Mouse (Mus musculus) cerebellum, adult 11 months (tissue): ENCODE results near the gene Slc7a7.
A peak's percentile ranks its signal among the peaks of the same experiment; 100 is the strongest.

Experiments used
- DNase-seq: peaks from one replicate; pipeline ENCODE4 v3.0.0; 2022

Slc7a7 gene

DNA sequence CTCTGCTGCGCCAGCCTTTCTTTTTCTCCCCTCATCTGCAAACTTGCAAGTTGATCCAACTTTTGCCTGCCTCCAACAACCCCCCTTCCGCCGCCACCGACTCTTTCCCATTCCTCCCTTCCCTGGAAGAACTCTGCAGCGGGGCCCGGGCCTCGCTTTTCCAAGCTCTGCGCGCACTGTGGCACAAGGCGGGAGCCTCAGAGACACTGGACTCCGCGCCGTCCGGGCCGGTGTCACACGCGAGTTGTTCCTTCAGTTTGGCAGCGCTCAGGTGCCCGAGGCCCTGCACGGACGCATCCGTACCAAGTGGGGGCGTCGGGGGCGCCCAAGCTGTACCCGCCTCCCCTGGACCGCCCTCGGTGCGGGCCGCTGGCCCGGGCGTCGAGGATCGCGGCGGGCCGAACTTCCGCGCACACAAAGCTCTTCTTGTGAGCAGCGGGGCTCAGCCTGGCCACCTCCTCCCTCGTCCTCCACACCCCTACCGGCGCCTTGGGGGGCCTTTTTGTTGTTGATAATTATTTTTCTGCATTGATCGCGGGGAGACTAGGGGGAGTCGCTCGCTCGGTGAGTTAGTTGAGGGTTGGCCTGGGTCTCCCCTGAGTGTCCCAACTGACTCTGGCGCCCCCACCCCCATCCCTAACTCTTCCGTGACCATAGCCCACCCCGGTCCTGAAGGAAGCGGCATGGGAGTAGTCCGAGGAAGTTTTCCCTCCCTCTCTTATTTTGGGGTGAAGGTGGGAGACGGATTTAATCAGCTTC lies 14.7 kb upstream of the Slc7a7 start:
- DNase-seq: no peak

- no peak for DNase-seq
Measured at GRCm38 (mm10) chr14:54431334-54432077, 13.9 kb upstream of the Slc7a7 start, which contains the start of gene Mmp14. Gene Mmp14, plus strand, starts transcription at chr14:54431612.

DNA sequence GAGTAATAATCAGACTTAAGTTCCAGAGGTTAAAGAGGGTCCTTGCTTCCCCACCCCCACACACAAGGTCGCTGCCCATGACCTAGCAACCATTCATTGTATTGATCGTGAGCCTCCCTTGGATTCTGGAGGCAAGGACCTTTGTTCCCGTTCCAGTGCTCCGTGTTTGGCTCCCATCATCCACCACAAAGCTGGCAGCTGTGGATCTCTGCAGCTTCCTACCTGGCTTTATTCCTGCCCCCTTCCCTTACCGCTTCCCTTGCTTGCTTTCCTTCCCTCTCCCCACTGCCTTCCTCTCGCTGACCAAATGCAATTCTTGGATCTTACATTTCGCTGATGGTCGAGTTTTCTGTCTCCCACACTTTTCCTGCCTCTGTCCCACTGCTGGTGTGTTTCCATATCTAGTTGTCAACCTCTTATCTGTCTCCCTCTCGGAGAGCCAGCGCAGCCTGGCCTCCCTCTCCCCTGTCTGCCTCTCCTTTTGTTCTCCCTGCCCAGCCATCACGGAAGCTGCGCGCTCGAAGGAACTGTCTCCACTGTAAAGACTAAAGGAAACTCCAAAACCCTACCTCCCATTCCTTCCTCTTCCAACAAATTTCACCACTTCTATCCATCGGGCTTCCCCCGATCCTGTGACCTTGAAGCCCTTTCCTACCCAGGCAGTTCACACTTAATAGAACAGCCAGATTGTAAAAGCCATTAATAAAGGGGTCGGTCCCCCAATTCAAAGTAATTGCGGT lies 13.0 kb upstream of the Slc7a7 start:
- DNase-seq: no peak

DNA sequence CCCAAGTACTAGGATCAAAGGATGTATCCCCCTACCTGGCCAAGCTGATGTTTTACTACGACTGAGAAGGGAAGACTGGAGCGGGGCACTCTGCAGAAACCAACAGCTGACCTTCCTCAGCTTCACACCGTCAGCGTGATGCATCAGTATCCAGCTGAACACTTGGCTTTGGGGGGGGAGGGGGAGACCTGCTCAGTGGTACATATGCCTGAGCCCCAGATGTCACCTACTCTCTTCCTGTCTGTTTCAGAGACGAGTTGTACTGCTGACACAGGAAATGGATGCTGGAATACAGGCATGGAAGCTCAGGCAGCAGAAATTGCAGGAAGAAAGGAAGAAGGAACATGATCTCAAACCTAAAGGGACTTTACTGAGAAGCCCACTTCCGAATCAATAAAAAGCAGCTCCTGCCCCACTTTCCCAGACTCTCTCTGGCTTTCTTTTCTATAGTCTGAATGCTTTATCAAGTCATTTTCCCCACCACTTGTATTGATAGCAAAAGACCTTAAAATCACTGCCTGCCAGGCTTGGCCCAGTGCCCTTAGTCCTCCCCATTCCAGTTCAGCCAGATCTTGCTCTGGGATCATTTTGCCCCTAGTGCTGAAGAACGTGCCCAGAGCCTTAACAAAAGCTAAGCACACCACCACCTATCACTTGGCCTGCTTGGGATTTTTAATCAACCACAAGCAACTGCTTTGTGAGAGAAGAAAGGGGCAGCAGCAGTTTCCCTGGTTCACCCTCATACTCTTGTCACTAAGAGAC lies 11.9 kb upstream of the Slc7a7 start:
- DNase-seq: no peak

- DNase-seq: no peak
Measured at GRCm38 (mm10) chr14:54428421-54428820, 10.8 kb upstream of the Slc7a7 start.

DNA sequence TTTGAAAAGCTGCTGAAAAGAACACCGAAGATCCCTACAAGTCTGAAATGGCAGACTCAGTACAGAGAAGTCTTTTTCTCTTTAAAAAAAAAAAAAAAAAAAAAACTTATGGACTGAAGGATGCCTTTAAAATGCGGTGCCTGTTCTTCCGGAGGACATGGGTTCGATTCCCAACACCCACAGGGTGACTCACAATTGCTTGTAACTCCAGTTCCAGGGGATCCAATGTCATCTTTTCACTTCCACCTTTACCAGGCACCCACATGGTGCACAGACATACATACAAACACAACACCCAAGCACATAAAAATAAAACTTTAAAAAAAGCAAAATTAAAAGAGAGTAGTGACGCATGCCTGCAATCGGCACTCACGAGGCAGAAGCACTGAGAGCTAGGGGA lies 10.1 kb upstream of the Slc7a7 start:
- no peak for DNase-seq

GRCm38 (mm10) chr14:54426689-54427398 lies 9.3 kb upstream of the Slc7a7 start, which contains the start of gene Mrpl52:
Gene Mrpl52, plus strand, starts transcription at chr14:54426909.
- peak; percentile 83 for DNase-seq

- no peak for DNase-seq
Measured at GRCm38 (mm10) chr14:54426003-54426688, 8.6 kb upstream of the Slc7a7 start.

DNA sequence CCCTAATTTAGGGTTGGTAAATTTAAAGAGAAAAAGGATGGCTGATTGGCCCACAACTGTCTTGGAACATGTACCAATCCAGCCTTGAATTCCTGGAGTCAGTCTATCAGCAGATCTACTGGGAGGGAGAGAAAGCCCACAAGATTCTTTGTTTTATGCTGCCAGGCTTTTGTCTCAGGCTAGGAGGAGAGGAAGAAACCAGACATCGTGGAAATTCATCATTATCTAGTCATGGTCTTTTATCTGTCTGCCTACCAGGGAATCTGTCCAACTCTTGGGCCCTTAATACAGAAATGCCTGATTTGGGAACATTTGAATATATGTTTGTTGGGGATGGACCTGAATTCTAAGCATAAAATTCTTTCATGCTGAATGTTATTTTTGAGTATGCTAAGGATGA lies 8.0 kb upstream of the Slc7a7 start:
- DNase-seq: no peak

- no peak for DNase-seq
Measured at GRCm38 (mm10) chr14:54424634-54425033, 7.1 kb upstream of the Slc7a7 start.

DNA sequence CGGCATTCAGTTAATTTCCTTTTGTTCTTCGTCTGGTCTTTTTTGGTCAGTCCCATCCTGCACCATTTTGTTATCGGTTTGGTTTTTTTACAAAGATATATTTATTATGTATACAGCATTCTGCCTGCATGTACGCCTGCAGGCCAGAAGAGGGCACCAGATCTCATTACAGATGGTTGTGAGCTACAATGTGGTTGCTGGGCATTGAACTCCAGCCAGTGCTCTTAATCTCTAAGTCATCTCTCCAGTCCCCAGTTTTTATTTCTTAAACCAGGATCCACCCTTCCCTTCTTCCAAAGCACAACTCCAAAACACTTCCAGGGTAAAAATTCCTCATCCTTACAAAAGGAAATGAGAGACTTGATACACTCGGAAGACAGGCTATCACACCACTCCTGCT lies 5.8 kb upstream of the Slc7a7 start:
- no peak for DNase-seq

- DNase-seq: no peak
Measured at GRCm38 (mm10) chr14:54421014-54421413, 3.4 kb upstream of the Slc7a7 start.

- no peak for DNase-seq
Measured at GRCm38 (mm10) chr14:54416830-54417229, 750 bp downstream of the Slc7a7 start.

GRCm38 (mm10) chr14:54416229-54416775 lies 1.3 kb downstream of the Slc7a7 start:
- no peak for DNase-seq

DNA sequence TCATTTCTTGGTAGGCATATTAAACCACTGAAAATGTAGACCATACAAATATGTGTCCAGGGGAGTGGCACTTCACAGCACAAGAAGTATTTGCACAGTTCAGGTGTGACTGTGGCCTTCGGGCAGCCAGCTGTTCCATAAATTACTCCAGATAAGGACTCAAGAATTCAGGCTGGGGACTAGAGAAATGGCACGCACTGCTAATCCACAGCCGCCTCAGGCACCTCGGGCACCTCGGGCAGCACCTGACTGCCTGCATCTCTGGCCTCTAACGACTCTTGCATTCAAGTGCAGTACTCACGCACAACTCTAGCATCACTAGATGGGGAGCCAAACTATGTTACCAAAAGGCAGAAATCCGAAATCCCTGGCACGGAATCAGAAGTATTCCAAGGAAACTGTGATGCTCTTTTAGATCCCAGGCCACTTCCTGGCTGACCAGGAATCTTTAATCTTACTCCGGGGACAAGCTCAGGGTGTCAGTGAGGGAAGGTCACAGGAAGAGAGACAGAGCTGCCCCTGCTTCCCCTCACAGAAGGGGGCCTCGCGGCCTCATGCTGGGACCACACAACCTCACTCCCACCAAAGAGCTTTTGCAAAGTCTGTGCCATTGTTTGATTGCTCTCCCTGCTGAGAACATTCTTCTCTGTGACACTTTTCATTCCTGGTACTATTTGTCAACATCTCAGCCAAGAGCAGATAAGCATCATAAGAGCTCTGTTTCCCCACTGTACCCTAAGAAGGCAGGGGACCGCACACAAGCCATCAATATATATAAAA lies 2.1 kb downstream of the Slc7a7 start:
- no peak for DNase-seq

- no peak for DNase-seq
Measured at GRCm38 (mm10) chr14:54413877-54414700, 3.5 kb downstream of the Slc7a7 start.

GRCm38 (mm10) chr14:54412629-54413170 lies 4.9 kb downstream of the Slc7a7 start:
- DNase-seq: no peak

DNA sequence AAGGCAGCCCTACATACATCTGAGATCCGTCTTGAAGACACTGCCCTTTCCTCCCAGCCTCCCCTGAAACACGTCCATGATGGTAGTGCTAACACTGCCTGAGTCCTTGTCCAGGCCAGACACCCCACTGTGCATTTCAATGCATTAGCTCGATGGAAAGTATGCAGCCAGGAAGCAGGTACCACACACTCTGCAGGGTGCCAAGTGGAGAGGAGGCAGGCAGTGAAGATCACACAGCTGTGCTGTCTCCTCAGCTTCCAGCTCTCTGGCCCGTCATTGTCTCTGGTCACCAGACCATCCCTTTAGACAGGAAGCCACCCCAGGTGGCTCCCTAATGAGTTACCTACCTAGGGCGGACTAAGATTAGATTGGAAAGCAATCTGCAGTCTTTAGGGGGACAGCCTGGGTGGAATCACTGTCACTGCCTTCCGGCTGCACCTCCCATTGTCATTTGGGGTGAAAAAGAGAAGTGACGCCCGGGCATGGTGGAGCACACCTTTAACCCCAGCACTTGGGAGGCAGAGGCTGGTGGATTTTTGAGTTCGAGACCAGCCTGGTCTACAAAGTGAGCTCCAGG lies 5.5 kb downstream of the Slc7a7 start:
- no peak for DNase-seq
